Mouse (Mus musculus): Measurements from ENCODE around the gene Prkab2. TPM values are rescaled to one million over a fixed set of nuclear protein-coding genes. Genes with fewer than 3 reads are reported as not detected.

The Prkab2 gene
- total and polyA plus RNA-seq, 2 experiments from 2014 or later, result 18.1 to 24.5 TPM

GRCm38 (mm10) chr3:97689289-97689688 lies 31.3 kb downstream of the Prkab2 start:
- Histone ChIP-seq H3K4me1 (ENCODE audit: insufficient read depth) (no peaks in the 10 kb centered on the region), H3K36me3 (ENCODE audit: insufficient read depth) (peaks cover 35% of the 10 kb centered on the region), H3K27ac (ENCODE audit: low read depth, low read length) (no peak overlapping the region), H3K9me3 (ENCODE audit: low read length) (no peaks in the 10 kb centered on the region), H3K27me3 (ENCODE audit: insufficient read depth, low read length) (no peaks in the 10 kb centered on the region), H3K4me2 (ENCODE audit: low read depth) (no peak overlapping the region), H3K4me3 (ENCODE audit: low read depth, low read length) (no peak overlapping the region), H3K9ac (no peak overlapping the region)
- DNase-seq (no peak), ATAC-seq (no peak)
- 83% methylated on average over 2 of the region's 2 CpGs for WGBS
- TF ChIP-seq CTCF (IDR thresholded peaks at IDR 0.05; ENCODE audit: low read depth), result no peak

- Histone ChIP-seq H3K4me2 (ENCODE audit: low read depth) (no peak overlapping the region), H3K9ac (no peak overlapping the region), H3K4me1 (ENCODE audit: insufficient read depth) (no peaks in the 10 kb centered on the region), H3K27ac (ENCODE audit: low read depth, low read length) (no peak overlapping the region), H3K27me3 (ENCODE audit: insufficient read depth, low read length) (no peaks in the 10 kb centered on the region), H3K36me3 (ENCODE audit: insufficient read depth) (peaks cover 44% of the 10 kb centered on the region), H3K9me3 (ENCODE audit: low read length) (no peaks in the 10 kb centered on the region), H3K4me3 (ENCODE audit: low read depth, low read length) (no peak overlapping the region)
- DNase-seq (no peak), ATAC-seq (no peak)
- no peak for TF ChIP-seq CTCF (IDR thresholded peaks at IDR 0.05; ENCODE audit: low read depth)
- 67% methylated on average over 7 of the region's 7 CpGs for WGBS
These were observed 32.6 kb downstream of the Prkab2 start for GRCm38 (mm10) chr3:97690590-97690989.

- no peak overlapping the region for H3K9ac ChIP-seq
- no peak overlapping the region for H3K27ac ChIP-seq (ENCODE audit: low read depth, low read length)
- H3K36me3 ChIP-seq (ENCODE audit: insufficient read depth), result peaks cover 51% of the 10 kb centered on the region
- DNase-seq, result peak; percentile 7
- 41% methylated on average over 12 of the region's 12 CpGs for WGBS
- no peak overlapping the region for H3K4me2 ChIP-seq (ENCODE audit: low read depth)
- no peaks in the 10 kb centered on the region for H3K4me1 ChIP-seq (ENCODE audit: insufficient read depth)
- peak; percentile 46; the same call in 1 of the 2 replicates for ATAC-seq
- H3K9me3 ChIP-seq (ENCODE audit: low read length), result no peaks in the 10 kb centered on the region
- H3K27me3 ChIP-seq (ENCODE audit: insufficient read depth, low read length), result no peaks in the 10 kb centered on the region
- TF ChIP-seq CTCF (IDR thresholded peaks at IDR 0.05; ENCODE audit: low read depth), result no peak
- no peak overlapping the region for H3K4me3 ChIP-seq (ENCODE audit: low read depth, low read length)
These were observed 33.5 kb downstream of the Prkab2 start for GRCm38 (mm10) chr3:97691443-97692017.

GRCm38 (mm10) chr3:97693806-97694205 lies 35.8 kb downstream of the Prkab2 start:
- WGBS, result 84% methylated on average over 6 of the region's 6 CpGs
- H3K27me3 ChIP-seq (ENCODE audit: insufficient read depth, low read length), result no peaks in the 10 kb centered on the region
- DNase-seq (no peak), ATAC-seq (no peak)
- no peak overlapping the region for H3K9ac ChIP-seq
- peaks cover 63% of the 10 kb centered on the region for H3K36me3 ChIP-seq (ENCODE audit: insufficient read depth)
- H3K4me1 ChIP-seq (ENCODE audit: insufficient read depth), result no peaks in the 10 kb centered on the region
- TF ChIP-seq CTCF (IDR thresholded peaks at IDR 0.05; ENCODE audit: low read depth), result no peak
- H3K4me2 ChIP-seq (ENCODE audit: low read depth), result no peak overlapping the region
- no peaks in the 10 kb centered on the region for H3K9me3 ChIP-seq (ENCODE audit: low read length)
- no peak overlapping the region for H3K4me3 ChIP-seq (ENCODE audit: low read depth, low read length)
- no peak overlapping the region for H3K27ac ChIP-seq (ENCODE audit: low read depth, low read length)

GRCm38 (mm10) chr3:97696866-97697265 lies 38.9 kb downstream of the Prkab2 start:
- H3K27ac ChIP-seq (ENCODE audit: low read depth, low read length), result no peak overlapping the region
- H3K9ac ChIP-seq, result no peak overlapping the region
- H3K36me3 ChIP-seq (ENCODE audit: insufficient read depth), result peaks cover 63% of the 10 kb centered on the region
- H3K4me2 ChIP-seq (ENCODE audit: low read depth), result no peak overlapping the region
- no peak for TF ChIP-seq CTCF (IDR thresholded peaks at IDR 0.05; ENCODE audit: low read depth)
- no peaks in the 10 kb centered on the region for H3K4me1 ChIP-seq (ENCODE audit: insufficient read depth)
- no peaks in the 10 kb centered on the region for H3K27me3 ChIP-seq (ENCODE audit: insufficient read depth, low read length)
- H3K4me3 ChIP-seq (ENCODE audit: low read depth, low read length), result no peak overlapping the region
- WGBS, result 83% methylated on average over 9 of the region's 9 CpGs
- no peaks in the 10 kb centered on the region for H3K9me3 ChIP-seq (ENCODE audit: low read length)
- no peak for ATAC-seq
- DNase-seq, result no peak

- Histone ChIP-seq H3K27me3 (ENCODE audit: insufficient read depth, low read length) (no peaks in the 10 kb centered on the region), H3K36me3 (ENCODE audit: insufficient read depth) (peaks cover 65% of the 10 kb centered on the region), H3K4me2 (ENCODE audit: low read depth) (no peak overlapping the region), H3K27ac (ENCODE audit: low read depth, low read length) (no peak overlapping the region), H3K9ac (no peak overlapping the region), H3K4me1 (ENCODE audit: insufficient read depth) (no peaks in the 10 kb centered on the region), H3K4me3 (ENCODE audit: low read depth, low read length) (no peak overlapping the region), H3K9me3 (ENCODE audit: low read length) (no peaks in the 10 kb centered on the region)
- no peak for TF ChIP-seq CTCF (IDR thresholded peaks at IDR 0.05; ENCODE audit: low read depth)
- DNase-seq, result no peak
- WGBS, result 81% methylated on average over 9 of the region's 9 CpGs
- no peak for ATAC-seq
These were observed 39.3 kb downstream of the Prkab2 start for GRCm38 (mm10) chr3:97697291-97697690.

GRCm38 (mm10) chr3:97699061-97699460 lies 41.1 kb downstream of the Prkab2 start:
- Histone ChIP-seq H3K9me3 (ENCODE audit: low read length) (no peaks in the 10 kb centered on the region), H3K4me3 (ENCODE audit: low read depth, low read length) (no peak overlapping the region), H3K4me1 (ENCODE audit: insufficient read depth) (no peaks in the 10 kb centered on the region), H3K9ac (no peak overlapping the region), H3K4me2 (ENCODE audit: low read depth) (no peak overlapping the region), H3K36me3 (ENCODE audit: insufficient read depth) (peaks cover 59% of the 10 kb centered on the region), H3K27ac (ENCODE audit: low read depth, low read length) (no peak overlapping the region), H3K27me3 (ENCODE audit: insufficient read depth, low read length) (no peaks in the 10 kb centered on the region)
- WGBS, result 73% methylated on average over 3 of the region's 3 CpGs
- no peak for TF ChIP-seq CTCF (IDR thresholded peaks at IDR 0.05; ENCODE audit: low read depth)
- no peak for ATAC-seq
- DNase-seq, result no peak

Measured in forebrain, postnatal 0 days (tissue).